Mouse (Mus musculus): ENCODE measurements around the gene Wdr73.

The Wdr73 gene

GRCm38 (mm10) chr7:80894815-80895519 lies 6.1 kb downstream of the Wdr73 start:
- DNase-seq (ENCODE audit: low spot score in 2 of 2): no peak

DNA sequence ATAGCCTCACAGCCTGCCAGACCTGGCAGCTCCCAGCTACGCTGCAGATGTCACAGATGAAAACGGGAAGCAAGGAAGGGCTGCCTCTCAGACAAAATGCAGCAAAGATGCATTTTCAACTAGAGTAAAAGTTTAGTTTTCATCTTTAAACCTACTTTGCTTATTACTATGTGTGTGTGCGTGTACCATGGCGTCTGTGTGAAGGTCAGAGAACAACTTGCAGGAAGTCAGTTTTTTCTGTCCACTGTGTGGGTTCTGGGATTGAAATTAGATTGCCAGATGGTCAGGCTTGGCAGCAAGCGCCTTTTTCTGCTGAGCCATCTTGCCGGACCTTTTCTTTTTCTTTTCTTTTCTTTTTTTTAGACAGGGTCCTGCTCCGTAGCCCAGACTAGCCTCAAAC lies 6.9 kb downstream of the Wdr73 start:
- DNase-seq (ENCODE audit: low spot score in 2 of 2): no peak

- no peak for DNase-seq (ENCODE audit: low spot score in 2 of 2)
Measured at GRCm38 (mm10) chr7:80893753-80894129, 7.3 kb downstream of the Wdr73 start.

DNA sequence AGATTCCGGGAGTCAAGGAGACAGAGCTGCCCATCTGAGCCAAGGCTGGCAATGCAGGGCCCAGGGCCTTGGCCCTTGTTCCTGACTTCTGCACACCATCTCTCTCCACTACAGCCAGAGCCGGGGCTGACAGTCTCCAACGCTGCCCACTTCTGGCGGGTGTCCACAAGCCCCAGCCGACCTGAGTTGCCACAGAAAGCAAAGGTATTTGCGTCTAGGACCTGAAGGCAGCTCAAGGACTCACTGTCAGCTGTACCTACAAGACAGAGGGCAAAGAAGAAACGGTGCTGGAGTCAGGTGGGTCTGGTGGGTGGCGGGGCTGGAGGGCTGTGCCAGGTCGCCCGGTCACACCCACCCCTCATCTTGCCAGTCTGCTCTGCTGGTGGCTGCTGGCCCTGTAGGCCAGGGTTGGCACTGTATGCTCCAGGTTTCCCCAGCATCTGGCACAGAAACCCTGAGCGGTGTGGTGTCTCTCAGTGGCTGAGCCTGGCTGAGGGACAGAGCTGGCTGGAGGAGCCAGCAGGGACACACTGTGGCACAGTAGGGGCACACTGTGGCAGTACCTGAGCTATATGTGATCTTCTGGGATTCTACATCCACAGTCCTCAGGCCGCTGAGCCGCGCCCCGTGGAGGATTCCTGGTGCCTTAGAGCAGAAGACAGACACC lies 7.8 kb downstream of the Wdr73 start:
- no peak for DNase-seq (ENCODE audit: low spot score in 2 of 2)

DNA sequence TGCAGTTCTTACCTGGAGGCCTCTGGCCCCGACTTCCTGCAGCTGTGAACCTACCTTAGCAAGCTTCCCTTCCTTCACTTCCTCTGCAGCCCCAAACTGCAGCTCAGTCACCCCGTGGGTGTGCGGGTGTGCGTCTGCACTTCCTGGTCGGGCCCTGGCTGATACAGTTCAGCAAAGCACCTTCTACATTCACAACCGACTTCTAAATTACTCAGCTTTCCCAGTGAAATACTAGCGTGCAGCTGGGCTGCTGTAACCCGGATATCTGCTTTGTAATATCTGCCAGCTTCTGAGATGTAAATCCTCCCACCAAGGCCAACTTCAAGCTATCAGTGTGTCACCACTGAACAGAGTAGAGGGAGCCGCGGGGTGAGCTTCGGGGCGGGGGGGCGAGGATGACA lies 11.2 kb downstream of the Wdr73 start:
- no peak for DNase-seq (ENCODE audit: low spot score in 2 of 2)

DNA sequence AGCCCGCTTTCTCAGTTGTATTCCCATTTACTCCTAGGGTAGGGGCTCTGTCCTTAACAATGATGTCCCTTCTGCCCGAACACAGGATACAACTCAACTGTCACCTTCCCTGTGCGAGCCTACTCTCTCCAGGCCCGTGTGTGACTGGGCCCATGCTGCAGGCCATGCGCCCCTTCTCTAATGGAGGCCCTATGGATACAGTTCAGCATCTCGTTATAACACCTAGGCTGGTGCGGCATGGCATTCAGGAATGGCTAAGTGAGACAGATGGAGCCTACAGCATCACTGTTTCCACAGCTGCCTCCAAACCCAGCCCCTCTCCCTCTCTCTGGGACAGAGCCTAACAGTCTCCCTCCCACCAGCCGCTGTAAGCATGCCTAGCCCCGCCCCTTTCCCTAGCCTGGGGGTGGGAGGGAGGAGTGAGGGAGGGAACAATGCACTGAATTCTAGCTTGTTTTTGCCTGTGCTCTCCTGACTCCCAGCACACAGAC lies 12.0 kb downstream of the Wdr73 start:
- no peak for DNase-seq (ENCODE audit: low spot score in 2 of 2)

DNA sequence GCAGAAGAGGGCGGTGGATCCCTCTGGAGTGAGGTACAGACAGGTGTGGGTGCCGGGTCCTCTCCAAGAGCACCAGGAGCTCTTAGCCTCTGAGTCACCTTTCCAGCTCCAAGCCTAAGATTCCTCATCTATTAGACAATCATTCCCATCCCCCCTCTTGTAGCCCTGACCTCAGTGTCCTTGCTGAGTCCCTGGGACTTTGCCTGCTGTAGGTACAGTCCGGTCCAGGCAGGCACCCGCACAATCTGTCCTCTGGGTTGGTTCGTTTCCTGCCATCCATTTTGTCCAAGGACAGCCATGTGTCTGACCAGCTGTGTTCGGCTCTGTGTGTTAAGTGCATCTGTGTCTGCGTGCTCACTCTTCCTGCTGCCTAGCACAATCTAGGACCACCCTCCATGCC lies 12.5 kb downstream of the Wdr73 start:
- no peak for DNase-seq (ENCODE audit: low spot score in 2 of 2)

GRCm38 (mm10) chr7:80885666-80886065 lies 15.4 kb downstream of the Wdr73 start:
- DNase-seq (ENCODE audit: low spot score in 2 of 2): no peak

- DNase-seq (ENCODE audit: low spot score in 2 of 2): no peak
Measured at GRCm38 (mm10) chr7:80882830-80883505, 18.1 kb downstream of the Wdr73 start.

- no peak for DNase-seq (ENCODE audit: low spot score in 2 of 2)
Measured at GRCm38 (mm10) chr7:80875727-80876126, 25.3 kb downstream of the Wdr73 start.

DNA sequence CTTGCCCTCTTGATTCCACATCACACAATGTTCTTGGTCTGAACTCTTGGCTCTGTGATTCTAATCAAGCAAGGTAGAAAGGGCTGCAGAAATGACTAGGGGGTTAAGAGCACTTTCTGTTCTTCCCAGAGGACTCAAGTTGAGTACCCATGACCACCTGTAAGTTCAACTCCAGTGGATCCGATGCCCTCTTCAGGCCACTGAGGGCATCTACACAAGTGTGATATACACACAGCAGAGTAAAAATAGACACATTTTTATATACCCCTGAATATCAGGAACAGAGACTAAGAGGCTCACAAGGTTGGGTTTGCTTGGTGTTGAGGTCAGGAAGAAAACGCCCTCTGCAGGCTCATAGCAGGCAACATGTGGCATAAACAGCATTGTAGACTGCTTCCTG lies 27.4 kb downstream of the Wdr73 start:
- no peak for DNase-seq (ENCODE audit: low spot score in 2 of 2)

GRCm38 (mm10) chr7:80873038-80873437 lies 28.0 kb downstream of the Wdr73 start:
- no peak for DNase-seq (ENCODE audit: low spot score in 2 of 2)

DNA sequence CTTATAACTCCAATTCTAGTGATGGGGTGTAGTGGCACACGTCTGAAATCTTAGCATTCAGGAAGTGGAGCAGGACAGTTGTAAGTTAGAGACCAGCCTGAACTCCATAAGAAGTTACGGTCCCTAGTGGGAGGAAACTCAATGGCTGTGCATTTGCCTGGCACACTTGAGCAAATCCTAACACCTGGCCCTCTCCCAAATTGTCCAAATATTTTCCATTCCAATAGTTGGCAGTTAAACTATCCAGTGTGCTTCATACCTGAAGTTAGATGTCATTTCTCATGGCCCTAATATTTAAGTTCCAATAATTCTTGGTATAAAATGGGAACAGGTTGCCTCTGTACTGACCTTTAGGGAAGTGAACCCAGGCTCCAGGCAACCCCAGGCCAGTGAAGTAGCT lies 32.4 kb downstream of the Wdr73 start:
- DNase-seq (ENCODE audit: low spot score in 2 of 2): no peak

DNA sequence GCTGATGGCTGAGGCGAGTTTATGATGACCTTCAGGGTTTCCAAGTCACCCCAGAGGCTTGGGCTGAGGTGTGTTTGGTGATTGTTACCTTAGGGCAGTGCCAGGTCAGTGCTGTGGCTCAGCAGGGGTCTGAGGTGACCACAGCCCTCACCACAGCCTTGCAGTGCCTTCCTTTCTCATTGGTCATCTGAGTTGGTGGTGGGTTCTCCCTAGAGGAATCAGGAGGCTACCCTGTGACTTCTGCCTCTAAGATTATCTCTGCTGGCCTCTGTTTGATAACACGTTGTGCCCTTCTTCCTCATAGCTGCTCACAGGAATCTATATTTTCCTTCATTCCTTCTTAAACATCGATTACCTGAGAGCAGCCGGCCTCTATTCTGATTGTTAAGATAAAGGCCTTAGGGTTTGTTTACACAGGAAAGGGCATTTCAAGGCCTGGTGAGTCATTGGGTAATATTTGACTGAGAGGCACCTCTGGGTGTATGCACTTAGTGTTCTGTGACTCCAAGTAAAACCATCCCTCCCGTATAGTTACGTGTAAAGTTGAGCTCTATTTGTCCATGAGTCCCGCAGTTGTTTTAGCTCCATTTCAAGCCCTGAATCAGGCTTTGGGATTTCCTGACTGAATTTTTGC lies 34.4 kb downstream of the Wdr73 start:
- DNase-seq (ENCODE audit: low spot score in 2 of 2): no peak

DNA sequence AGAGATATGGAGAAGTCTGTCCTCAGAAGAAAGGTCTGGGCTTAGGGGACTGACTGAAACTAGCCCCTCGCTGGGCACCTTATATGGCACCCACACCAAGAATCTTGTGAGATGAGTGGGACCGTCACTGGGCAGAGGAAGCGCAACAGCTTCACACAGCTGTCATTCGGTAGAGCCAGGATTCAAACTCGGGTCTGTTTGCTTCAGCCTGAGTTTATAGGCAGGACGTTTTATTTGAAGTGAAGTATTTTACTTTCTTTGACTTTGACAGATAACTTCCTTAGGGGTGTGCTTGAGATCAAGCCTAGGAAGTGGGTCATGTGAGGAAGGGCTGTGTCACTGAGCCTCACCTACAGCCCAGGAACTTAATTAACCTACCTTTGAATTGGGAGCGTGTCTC lies 35.5 kb downstream of the Wdr73 start:
- DNase-seq (ENCODE audit: low spot score in 2 of 2): no peak

DNA sequence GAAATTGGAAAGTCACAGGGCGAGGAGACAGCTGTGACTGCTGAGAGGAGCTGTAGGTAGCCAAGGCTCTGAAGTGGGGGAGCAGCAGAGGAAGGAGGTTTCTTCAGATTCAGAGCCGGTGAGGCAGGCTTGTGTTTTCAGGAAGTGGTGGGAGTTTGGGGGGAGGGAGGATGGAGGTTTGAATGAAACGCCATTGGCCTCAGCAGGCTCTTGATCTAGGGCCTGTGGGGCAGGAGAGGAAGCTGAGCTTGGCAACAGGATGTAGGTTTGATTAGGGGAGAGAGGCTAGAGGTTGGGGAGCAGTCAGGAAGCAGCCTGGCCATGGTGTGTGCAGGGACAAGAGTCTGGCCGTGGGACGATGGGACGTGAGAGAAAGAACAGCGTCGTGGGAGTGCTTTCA lies 36.2 kb downstream of the Wdr73 start:
- no peak for DNase-seq (ENCODE audit: low spot score in 2 of 2)

- no peak for DNase-seq (ENCODE audit: low spot score in 2 of 2)
Measured at GRCm38 (mm10) chr7:80864151-80864550, 36.9 kb downstream of the Wdr73 start.

GRCm38 (mm10) chr7:80863520-80863919 lies 37.5 kb downstream of the Wdr73 start:
- no peak for DNase-seq (ENCODE audit: low spot score in 2 of 2)

DNA sequence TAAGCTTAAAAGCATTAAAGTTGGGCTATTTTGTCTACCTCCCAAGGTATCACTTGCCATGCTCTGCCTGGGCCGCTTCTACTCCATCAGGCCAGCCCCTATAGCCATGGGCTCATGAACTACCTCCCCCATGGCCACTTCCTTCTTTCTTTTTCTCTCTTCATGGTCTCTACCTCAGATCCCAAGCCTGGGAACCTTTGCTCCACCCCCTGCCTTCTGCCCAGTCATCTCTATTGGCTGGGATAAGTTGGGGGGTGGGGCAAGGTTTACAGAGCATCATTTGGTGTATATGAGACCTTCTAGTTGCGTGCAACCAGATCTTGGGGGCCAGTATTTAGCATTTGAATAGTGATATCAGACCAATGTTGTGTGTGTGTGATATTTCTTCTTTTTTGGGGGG lies 38.6 kb downstream of the Wdr73 start:
- DNase-seq (ENCODE audit: low spot score in 2 of 2): no peak

GRCm38 (mm10) chr7:80860729-80861274 lies 40.3 kb downstream of the Wdr73 start, which contains the start of gene Zscan2:
Gene Zscan2 (plus strand): TSS chr7:80860920.
- DNase-seq (ENCODE audit: low spot score in 2 of 2): peak; percentile 88 to 89

GRCm38 (mm10) chr7:80860227-80860626 lies 40.8 kb downstream of the Wdr73 start:
- peak; percentile 33 to 35 for DNase-seq (ENCODE audit: low spot score in 2 of 2)

DNA sequence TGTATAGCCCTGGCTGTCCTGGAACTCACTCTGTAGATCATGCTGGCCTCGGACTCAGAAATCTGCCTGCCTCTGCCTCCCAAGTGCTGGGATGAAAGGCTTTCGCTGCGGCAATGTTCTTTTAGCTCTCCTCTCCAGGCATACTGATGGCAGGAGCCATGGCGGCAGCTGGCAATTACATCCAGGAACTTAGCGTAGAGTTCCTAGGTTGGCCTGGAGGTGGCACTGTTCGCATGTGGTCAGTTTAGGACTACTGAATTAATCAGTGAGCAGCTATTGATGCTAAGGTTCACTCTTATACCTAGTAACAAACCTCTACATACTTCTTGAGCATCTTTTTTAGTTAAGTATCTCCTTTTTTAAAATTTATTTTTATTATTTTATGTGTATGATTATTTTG lies 43.9 kb downstream of the Wdr73 start:
- DNase-seq (ENCODE audit: low spot score in 2 of 2): peak; percentile 65 to 71
